Mouse (Mus musculus): ENCODE measurements around the gene Arhgef17.

DNA sequence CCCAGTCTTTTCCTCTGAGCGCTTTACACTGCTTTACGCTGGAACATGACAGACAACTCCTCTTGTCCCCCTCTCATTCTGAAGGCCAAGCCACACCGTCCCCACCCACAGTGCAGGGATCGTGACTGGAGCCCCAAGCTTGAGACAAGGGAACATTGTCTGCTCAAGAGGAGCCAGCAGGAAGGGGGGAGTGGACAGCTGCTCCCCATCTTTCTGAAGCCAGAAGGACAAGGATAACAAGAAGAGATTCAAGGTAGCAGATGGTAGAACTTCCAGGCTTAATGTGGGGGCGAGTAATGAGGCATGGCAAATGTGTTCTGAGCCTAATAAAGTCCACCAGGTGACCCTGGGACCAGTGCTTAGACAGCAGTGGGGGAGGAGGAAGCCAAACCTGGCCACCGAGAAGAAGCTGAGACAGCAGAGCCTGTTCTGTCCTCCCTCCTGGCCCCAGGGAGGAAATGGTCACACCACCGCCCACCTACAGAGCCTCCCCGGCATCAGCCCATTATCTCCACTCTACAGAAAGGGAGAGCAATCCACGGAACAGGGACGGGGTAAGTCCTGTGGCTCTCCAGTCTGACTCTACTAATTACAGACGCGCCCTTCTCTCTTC, 5.5 kb downstream of the Arhgef17 start:
- no peak for TF ChIP-seq CTCF (IDR thresholded peaks at IDR 0.05; ENCODE audit: borderline replicate concordance, control insufficient read depth, extremely low read depth, insufficient read depth, low read length, poor library complexity)
- TF ChIP-seq POLR2A (IDR thresholded peaks at IDR 0.05; ENCODE audit: control insufficient read depth, extremely low read depth, insufficient read depth, low read length, poor library complexity): no peak
